Mouse (Mus musculus): ENCODE results near the gene Cdhr3. TPM values are rescaled to one million over a fixed set of nuclear protein-coding genes. Genes with fewer than 3 reads are reported as not detected.

The Cdhr3 gene
- polyA plus RNA-seq, 2 experiments, result 0.32 to 1.5 TPM

GRCm38 (mm10) chr12:33101627-33102026, 9.0 kb upstream of the Cdhr3 start:
- Histone ChIP-seq H3K4me2 (replicated peaks; ENCODE audit: low read depth, low read length, severe bottlenecking) (no peak overlapping the region), H3K9me3 (ENCODE audit: control insufficient read depth, low read length) (no peaks in the 10 kb centered on the region), H3K9ac (ENCODE audit: low read depth, low read length, severe bottlenecking) (no peak overlapping the region), H3K27me3 (ENCODE audit: control insufficient read depth, insufficient read depth, low read length) (no peaks in the 10 kb centered on the region), H3K36me3 (ENCODE audit: control insufficient read depth, insufficient read depth, low read length) (no peaks in the 10 kb centered on the region), H3K4me3 (replicated peaks; ENCODE audit: low read length) (no peak overlapping the region), H3K27ac (replicated peaks; ENCODE audit: low read depth, low read length) (no peak overlapping the region), H3K4me1 (ENCODE audit: control insufficient read depth, insufficient read depth, low read length) (0 out of 2 replicates have a peak, but pooled peaks cover 5% of the 10 kb centered on the region)
- DNase-seq (ENCODE audit: low spot score), result no peak
- ATAC-seq (ENCODE audit: low FRiP score, low read depth), result no peak
- no peak for TF ChIP-seq POLR2A (IDR thresholded peaks at IDR 0.05; ENCODE audit: borderline replicate concordance, extremely low read depth, insufficient read depth, insufficient read length)
- 67% methylated on average over 8 of the region's 8 CpGs for WGBS

- no peak overlapping the region for H3K4me2 ChIP-seq (replicated peaks; ENCODE audit: low read depth, low read length, severe bottlenecking)
- H3K27me3 ChIP-seq (ENCODE audit: control insufficient read depth, insufficient read depth, low read length), result no peaks in the 10 kb centered on the region
- no peak overlapping the region for H3K4me3 ChIP-seq (replicated peaks; ENCODE audit: low read length)
- no peaks in the 10 kb centered on the region for H3K9me3 ChIP-seq (ENCODE audit: control insufficient read depth, low read length)
- H3K9ac ChIP-seq (ENCODE audit: low read depth, low read length, severe bottlenecking), result no peak overlapping the region
- H3K36me3 ChIP-seq (ENCODE audit: control insufficient read depth, insufficient read depth, low read length), result no peaks in the 10 kb centered on the region
- H3K4me1 ChIP-seq (ENCODE audit: control insufficient read depth, insufficient read depth, low read length), result no peaks in the 10 kb centered on the region
- TF ChIP-seq POLR2A (IDR thresholded peaks at IDR 0.05; ENCODE audit: borderline replicate concordance, extremely low read depth, insufficient read depth, insufficient read length), result no peak
- 62% methylated on average over 3 of the region's 3 CpGs for WGBS
- ATAC-seq (ENCODE audit: low FRiP score, low read depth) (no peak), DNase-seq (ENCODE audit: low spot score) (no peak)
- no peak overlapping the region for H3K27ac ChIP-seq (replicated peaks; ENCODE audit: low read depth, low read length)
Observed at GRCm38 (mm10) chr12:33096017-33096416, 3.3 kb upstream of the Cdhr3 start.

- 67% methylated on average over 2 of the region's 2 CpGs for WGBS
- no peaks in the 10 kb centered on the region for H3K27me3 ChIP-seq (ENCODE audit: control insufficient read depth, insufficient read depth, low read length)
- H3K9me3 ChIP-seq (ENCODE audit: control insufficient read depth, low read length), result no peaks in the 10 kb centered on the region
- H3K9ac ChIP-seq (ENCODE audit: low read depth, low read length, severe bottlenecking), result no peak overlapping the region
- no peaks in the 10 kb centered on the region for H3K4me1 ChIP-seq (ENCODE audit: control insufficient read depth, insufficient read depth, low read length)
- H3K4me3 ChIP-seq (replicated peaks; ENCODE audit: low read length), result no peak overlapping the region
- H3K36me3 ChIP-seq (ENCODE audit: control insufficient read depth, insufficient read depth, low read length), result no peaks in the 10 kb centered on the region
- no peak overlapping the region for H3K4me2 ChIP-seq (replicated peaks; ENCODE audit: low read depth, low read length, severe bottlenecking)
- ATAC-seq (ENCODE audit: low FRiP score, low read depth), result no peak
- H3K27ac ChIP-seq (replicated peaks; ENCODE audit: low read depth, low read length), result no peak overlapping the region
- no peak for DNase-seq (ENCODE audit: low spot score)
- TF ChIP-seq POLR2A (IDR thresholded peaks at IDR 0.05; ENCODE audit: borderline replicate concordance, extremely low read depth, insufficient read depth, insufficient read length), result no peak
Observed at GRCm38 (mm10) chr12:33092196-33092595, 479 bp downstream of the Cdhr3 start.

GRCm38 (mm10) chr12:33086151-33086550, 6.5 kb downstream of the Cdhr3 start:
- Histone ChIP-seq H3K9ac (ENCODE audit: low read depth, low read length, severe bottlenecking) (no peak overlapping the region), H3K4me3 (replicated peaks; ENCODE audit: low read length) (no peak overlapping the region), H3K4me2 (replicated peaks; ENCODE audit: low read depth, low read length, severe bottlenecking) (no peak overlapping the region), H3K36me3 (ENCODE audit: control insufficient read depth, insufficient read depth, low read length) (no peaks in the 10 kb centered on the region), H3K27ac (replicated peaks; ENCODE audit: low read depth, low read length) (no peak overlapping the region), H3K9me3 (ENCODE audit: control insufficient read depth, low read length) (no peaks in the 10 kb centered on the region), H3K27me3 (ENCODE audit: control insufficient read depth, insufficient read depth, low read length) (no peaks in the 10 kb centered on the region), H3K4me1 (ENCODE audit: control insufficient read depth, insufficient read depth, low read length) (no peaks in the 10 kb centered on the region)
- ATAC-seq (ENCODE audit: low FRiP score, low read depth) (no peak), DNase-seq (ENCODE audit: low spot score) (no peak)
- TF ChIP-seq POLR2A (IDR thresholded peaks at IDR 0.05; ENCODE audit: borderline replicate concordance, extremely low read depth, insufficient read depth, insufficient read length), result no peak
- whole genome bisulfite sequencing, result 68% methylated on average over 5 of the region's 5 CpGs

- no peaks in the 10 kb centered on the region for H3K36me3 ChIP-seq (ENCODE audit: control insufficient read depth, insufficient read depth, low read length)
- H3K4me2 ChIP-seq (replicated peaks; ENCODE audit: low read depth, low read length, severe bottlenecking), result no peak overlapping the region
- no peaks in the 10 kb centered on the region for H3K9me3 ChIP-seq (ENCODE audit: control insufficient read depth, low read length)
- H3K27me3 ChIP-seq (ENCODE audit: control insufficient read depth, insufficient read depth, low read length), result no peaks in the 10 kb centered on the region
- 32% methylated on average over 2 of the region's 2 CpGs for WGBS
- TF ChIP-seq POLR2A (IDR thresholded peaks at IDR 0.05; ENCODE audit: borderline replicate concordance, extremely low read depth, insufficient read depth, insufficient read length), result no peak
- no peak overlapping the region for H3K9ac ChIP-seq (ENCODE audit: low read depth, low read length, severe bottlenecking)
- H3K4me1 ChIP-seq (ENCODE audit: control insufficient read depth, insufficient read depth, low read length), result no peaks in the 10 kb centered on the region
- DNase-seq (ENCODE audit: low spot score) (peak; percentile 85), ATAC-seq (ENCODE audit: low FRiP score, low read depth) (0 out of 2 replicates have a peak, but pooled peaks have one; percentile 60)
- no peak overlapping the region for H3K4me3 ChIP-seq (replicated peaks; ENCODE audit: low read length)
- H3K27ac ChIP-seq (replicated peaks; ENCODE audit: low read depth, low read length), result no peak overlapping the region
Observed at GRCm38 (mm10) chr12:33084683-33085082, 8.0 kb downstream of the Cdhr3 start.

- H3K27ac ChIP-seq (replicated peaks; ENCODE audit: low read depth, low read length), result no peak overlapping the region
- no peak for ATAC-seq (ENCODE audit: low FRiP score, low read depth)
- no peak for TF ChIP-seq POLR2A (IDR thresholded peaks at IDR 0.05; ENCODE audit: borderline replicate concordance, extremely low read depth, insufficient read depth, insufficient read length)
- peak; percentile 45 for DNase-seq (ENCODE audit: low spot score)
- H3K9me3 ChIP-seq (ENCODE audit: control insufficient read depth, low read length), result no peaks in the 10 kb centered on the region
- WGBS, result 51% methylated on average over 5 of the region's 5 CpGs
- no peak overlapping the region for H3K4me3 ChIP-seq (replicated peaks; ENCODE audit: low read length)
- H3K36me3 ChIP-seq (ENCODE audit: control insufficient read depth, insufficient read depth, low read length), result no peaks in the 10 kb centered on the region
- no peak overlapping the region for H3K9ac ChIP-seq (ENCODE audit: low read depth, low read length, severe bottlenecking)
- no peaks in the 10 kb centered on the region for H3K4me1 ChIP-seq (ENCODE audit: control insufficient read depth, insufficient read depth, low read length)
- H3K4me2 ChIP-seq (replicated peaks; ENCODE audit: low read depth, low read length, severe bottlenecking), result no peak overlapping the region
- no peaks in the 10 kb centered on the region for H3K27me3 ChIP-seq (ENCODE audit: control insufficient read depth, insufficient read depth, low read length)
Observed at GRCm38 (mm10) chr12:33083362-33083761, 9.3 kb downstream of the Cdhr3 start.
